Comparison of ENCODE assay signal across 25 mouse cellular contexts in the genomic region with DNA sequence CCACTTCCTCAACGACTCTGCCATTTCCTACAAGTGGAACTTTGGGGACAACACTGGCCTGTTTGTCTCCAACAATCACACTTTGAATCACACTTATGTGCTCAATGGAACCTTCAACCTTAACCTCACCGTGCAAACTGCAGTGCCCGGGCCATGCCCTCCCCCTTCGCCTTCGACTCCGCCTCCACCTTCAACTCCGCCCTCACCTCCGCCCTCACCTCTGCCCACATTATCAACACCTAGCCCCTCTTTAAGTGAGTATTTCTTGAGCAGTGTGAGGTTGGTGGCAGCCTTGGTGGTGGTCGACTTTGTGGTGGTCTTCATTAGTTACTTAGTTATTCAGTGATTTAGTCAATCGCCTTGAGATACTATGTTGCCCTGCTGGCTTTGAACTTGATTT. TPM values are rescaled to one million over a fixed set of nuclear protein-coding genes. Genes with fewer than 3 reads are reported as not detected.
"Had no signal": no experiment of that assay in that cellular context is flagged by ENCODE, and none has a peak within 500 bp of the region (broad histone marks: within the 10 kb centered on the region; RNA-seq: fewer than 3 reads in every experiment).

No protein-coding gene starts in this region.

- H3K27me3 ChIP-seq: hindbrain, embryonic 13.5 days; hindbrain, embryonic 15.5 days; kidney, embryonic 15.5 days; limb, embryonic 15.5 days had no signal

- H3K4me2 ChIP-seq: heart, embryonic 12.5 days; hindbrain, embryonic 13.5 days; hindbrain, embryonic 15.5 days; kidney, embryonic 15.5 days; limb, embryonic 13.5 days; limb, embryonic 15.5 days had no signal

- H3K36me3 ChIP-seq: heart, embryonic 10.5 days; heart, embryonic 12.5 days; hindbrain, embryonic 13.5 days; hindbrain, embryonic 15.5 days; kidney, embryonic 15.5 days; limb, embryonic 13.5 days; limb, embryonic 15.5 days had no signal

- ATAC-seq: hindbrain, postnatal 0 days; intestine, embryonic 16.5 days had no signal

- H3K9me3 ChIP-seq: heart, embryonic 10.5 days; heart, embryonic 12.5 days; hindbrain, embryonic 13.5 days; hindbrain, embryonic 15.5 days; kidney, embryonic 15.5 days; limb, embryonic 13.5 days; limb, embryonic 15.5 days had no signal

- H3K4me3 ChIP-seq: gastrocnemius, adult 2 months; heart, embryonic 10.5 days; heart, embryonic 12.5 days; hindbrain, embryonic 13.5 days; hindbrain, embryonic 15.5 days; kidney, embryonic 15.5 days; limb, embryonic 13.5 days; limb, embryonic 15.5 days had no signal

- H3K27ac ChIP-seq: gastrocnemius, adult 2 months; heart, embryonic 10.5 days; hindbrain, embryonic 13.5 days; hindbrain, embryonic 15.5 days; hindbrain, postnatal 0 days; kidney, embryonic 15.5 days; kidney, postnatal 0 days; limb, embryonic 13.5 days; limb, embryonic 15.5 days had no signal

- H3K4me1 ChIP-seq: heart, embryonic 10.5 days; heart, embryonic 12.5 days; hindbrain, embryonic 15.5 days; kidney, embryonic 15.5 days; limb, embryonic 15.5 days had no signal

- H3K9ac ChIP-seq: heart, embryonic 12.5 days; hindbrain, embryonic 13.5 days; hindbrain, embryonic 15.5 days; kidney, embryonic 15.5 days; limb, embryonic 13.5 days; limb, embryonic 15.5 days had no signal

- DNase-seq: gastrocnemius, adult 2 months; gastrocnemius, postnatal 14 days; gastrocnemius, postnatal 36 days; heart, adult 18-20 months; heart, postnatal 10 days; heart, postnatal 36 days; kidney, adult 11 months; kidney, adult 2 months; kidney, adult 9 months; kidney, postnatal 14 days; kidney, postnatal 36 days; layer of hippocampus, adult 9-11 months; layer of hippocampus, postnatal 36 days; left cerebral cortex, postnatal 4 days had no signal

RNA-seq across cellular contexts. Expression of gene Gpnmb, which starts 11.5 kb away (rescaled TPM):
- total RNA-seq: hematopoietic stem cell, adult 5-6 weeks had no signal
